Mouse (Mus musculus) forebrain, embryonic 14.5 days (tissue): ENCODE data around the gene Lmod3. TPM values are rescaled to one million over a fixed set of nuclear protein-coding genes. Genes with fewer than 3 reads are reported as not detected.

Experiments used
- ATAC-seq: fragments of 200-750 bp; cut with Nextera tagmentation; 2 replicates; pipeline ENCODE4 v1.8.0; 2017; ENCODE audit warnings: mild to moderate bottlenecking, moderate library complexity
- DNase-seq: peaks from one replicate; pipeline ENCODE4 v3.0.0-alpha.2; 2015; ENCODE audit warnings: low spot score
- H3K27ac ChIP-seq: fragments of 300-500 bp; sonication (generic); 2 replicates; pipeline ENCODE4 v1.5.1; 2014; ENCODE audit warnings: low read depth, mild to moderate bottlenecking, control low read depth, low read length, moderate library complexity
- H3K27me3 ChIP-seq: fragments of 300-500 bp; sonication (generic); replicated peaks from 2 replicates; pipeline ENCODE4 v1.6.1; 2014; ENCODE audit warnings: low read length, control low read depth, mixed read lengths; ENCODE audit not compliant: control insufficient read depth, insufficient read depth
- H3K36me3 ChIP-seq: fragments of 300-500 bp; sonication (generic); 2 replicates; pipeline ENCODE4 v1.6.1; 2014; ENCODE audit warnings: low read length, control low read depth; ENCODE audit not compliant: control insufficient read depth, insufficient read depth
- H3K4me1 ChIP-seq: fragments of 300-500 bp; sonication (generic); 2 replicates; pipeline ENCODE4 v1.6.1; 2014; ENCODE audit warnings: antibody characterized with exemption, low read length, control low read depth; ENCODE audit not compliant: control insufficient read depth, insufficient read depth
- H3K4me2 ChIP-seq: fragments of 300-500 bp; sonication (generic); 2 replicates; pipeline ENCODE4 v1.6.1; 2014; ENCODE audit warnings: mild to moderate bottlenecking, control low read depth, low read length
- H3K4me3 ChIP-seq: fragments of 300-500 bp; sonication (generic); 2 replicates; pipeline ENCODE4 v1.5.1; 2014; ENCODE audit warnings: low read depth, low read length, control low read depth
- H3K9ac ChIP-seq: fragments of 300-500 bp; sonication (generic); 2 replicates; pipeline ENCODE4 v1.6.1; 2014; ENCODE audit warnings: mild to moderate bottlenecking, low read length, control low read depth, moderate library complexity
- H3K9me3 ChIP-seq: fragments of 300-500 bp; sonication (generic); replicated peaks from 2 replicates; pipeline ENCODE4 v1.6.1; 2016; ENCODE audit warnings: low read length, control low read depth, mixed read lengths; ENCODE audit not compliant: control insufficient read depth
- WGBS: fragments of 180-500 bp; shearing (Covaris S2); extraction: QIAGEN DNeasy Blood & Tissue Kit; methylation state at CpG from one replicate; pipeline ENCODE4 v1.1.7; 2014; 5-methylcytosine and 5-hydroxymethylcytosine counted together
- polyA plus RNA-seq: library from polyadenylated mRNA; unstranded; fragments of >200 nt; fragmentation: Nextera tagmentation; extraction: Ambion mirVana; gene quantifications from 2 replicates; pipeline ENCODE4 v1.2.1, GENCODE M21; 2014

The Lmod3 gene
- polyA plus RNA-seq, 1 experiment from 2014 or later = not detected

GRCm38 (mm10) chr6:97204252-97204869 is 48.2 kb downstream of the Lmod3 start:
- Histone ChIP-seq H3K9me3 (no peaks in the 10 kb centered on the region), H3K9ac (peak overlapping the region; percentile 98), H3K4me1 (peaks cover 14% of the 10 kb centered on the region), H3K27ac (0 out of 2 replicates have a peak overlapping the region, but pooled peaks have one; percentile 83), H3K4me3 (peak overlapping the region; percentile 85), H3K36me3 (0 out of 2 replicates have a peak, but pooled peaks cover 8% of the 10 kb centered on the region), H3K4me2 (peak overlapping the region; percentile 79), H3K27me3 (no peaks in the 10 kb centered on the region)
- no peak for DNase-seq
- no peak for ATAC-seq
- 19% methylated on average over 9 of the region's 9 CpGs for WGBS

GRCm38 (mm10) chr6:97202477-97202876 is 50.1 kb downstream of the Lmod3 start:
- ATAC-seq (no peak), DNase-seq (no peak)
- 94% methylated on average over 3 of the region's 3 CpGs for WGBS
- no peak overlapping the region for H3K9ac ChIP-seq
- H3K4me1 ChIP-seq = peaks cover 14% of the 10 kb centered on the region
- H3K4me3 ChIP-seq = no peak overlapping the region
- H3K27ac ChIP-seq = no peak overlapping the region
- H3K4me2 ChIP-seq = no peak overlapping the region
- H3K9me3 ChIP-seq = no peaks in the 10 kb centered on the region
- no peaks in the 10 kb centered on the region for H3K27me3 ChIP-seq
- H3K36me3 ChIP-seq = peaks cover 17% of the 10 kb centered on the region

- no peak overlapping the region for H3K27ac ChIP-seq
- peaks cover 36% of the 10 kb centered on the region for H3K36me3 ChIP-seq
- 54% methylated on average over 3 of the region's 3 CpGs for WGBS
- H3K9me3 ChIP-seq = no peaks in the 10 kb centered on the region
- peaks cover 14% of the 10 kb centered on the region for H3K4me1 ChIP-seq
- DNase-seq (no peak), ATAC-seq (no peak)
- no peak overlapping the region for H3K9ac ChIP-seq
- no peaks in the 10 kb centered on the region for H3K27me3 ChIP-seq
- no peak overlapping the region for H3K4me2 ChIP-seq
- H3K4me3 ChIP-seq = no peak overlapping the region
Observed at GRCm38 (mm10) chr6:97200437-97200836, 52.1 kb downstream of the Lmod3 start.

Other genes starting within 250 kb of the Lmod3 start
- gene Fam19a4, start 192.3 kb downstream of the Lmod3 start, polyA plus RNA-seq = 0.83 and 1.1 TPM in 2 replicates
- 4.6 and 5.4 TPM in 2 replicates for gene Eogt, start 103.6 kb downstream of the Lmod3 start, polyA plus RNA-seq
- 30.9 and 36.3 TPM in 2 replicates for gene Tmf1, start 73.6 kb downstream of the Lmod3 start, polyA plus RNA-seq
- gene Uba3, start 47.1 kb downstream of the Lmod3 start, polyA plus RNA-seq = 96.4 and 119 TPM in 2 replicates
- gene Arl6ip5, start 42.1 kb downstream of the Lmod3 start, polyA plus RNA-seq = 72.5 and 79.2 TPM in 2 replicates